Mouse (Mus musculus) brain, adult 2 months (tissue): ENCODE measurements around the gene Myh6.
"Not testable (repeated sequence)": the region's sequence is repeated elsewhere in the genome, so short reads cannot be mapped to it uniquely, and the experiment has no call there.

Source experiments
- DNase-seq: peaks from one replicate; pipeline ENCODE4 v3.0.0; 2011; ENCODE audit warnings: low read depth, low spot score

Gene Myh6

GRCm38 (mm10) chr14:54994869-54995186 lies 28.1 kb upstream of the Myh6 start:
- no peak for DNase-seq

- peak; percentile 36 for DNase-seq
These were observed 27.6 kb upstream of the Myh6 start, which contains the start of gene Myh7 for GRCm38 (mm10) chr14:54994136-54994868. Gene Myh7, minus strand, starts transcription at chr14:54994626.

- DNase-seq = no peak
These were observed 26.9 kb upstream of the Myh6 start for GRCm38 (mm10) chr14:54993636-54994035.

- no peak for DNase-seq
These were observed 25.5 kb upstream of the Myh6 start for GRCm38 (mm10) chr14:54992196-54992595.

GRCm38 (mm10) chr14:54989886-54990441 lies 23.2 kb upstream of the Myh6 start:
- peak; percentile 87 for DNase-seq

- DNase-seq = no peak
These were observed 22.2 kb upstream of the Myh6 start for GRCm38 (mm10) chr14:54988882-54989281.

DNA sequence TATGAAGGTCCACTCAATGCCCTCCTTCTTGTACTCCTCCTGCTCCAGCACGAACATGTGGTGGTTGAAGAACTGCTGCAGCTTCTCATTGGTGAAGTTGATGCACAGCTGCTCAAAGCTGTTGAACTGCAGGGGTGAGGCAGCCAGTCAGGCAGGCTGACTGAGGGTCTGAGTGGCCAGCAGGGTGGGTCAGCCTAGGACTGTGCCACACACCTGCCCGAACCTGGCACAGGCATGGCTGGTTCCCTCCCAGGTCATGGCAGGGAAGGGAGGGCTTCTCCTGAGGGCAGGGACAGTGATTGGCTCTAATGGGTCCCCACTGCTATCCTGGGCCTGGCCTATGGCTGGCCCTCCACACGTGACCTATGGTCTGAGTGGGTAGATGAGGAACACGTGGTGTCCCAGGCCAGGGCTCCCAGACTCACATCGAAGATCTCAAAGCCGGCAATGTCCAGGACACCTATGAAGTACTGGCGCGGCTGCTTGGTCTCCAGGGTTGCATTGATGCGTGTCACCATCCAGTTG lies 21.7 kb upstream of the Myh6 start:
- DNase-seq = not testable (repeated sequence)

DNA sequence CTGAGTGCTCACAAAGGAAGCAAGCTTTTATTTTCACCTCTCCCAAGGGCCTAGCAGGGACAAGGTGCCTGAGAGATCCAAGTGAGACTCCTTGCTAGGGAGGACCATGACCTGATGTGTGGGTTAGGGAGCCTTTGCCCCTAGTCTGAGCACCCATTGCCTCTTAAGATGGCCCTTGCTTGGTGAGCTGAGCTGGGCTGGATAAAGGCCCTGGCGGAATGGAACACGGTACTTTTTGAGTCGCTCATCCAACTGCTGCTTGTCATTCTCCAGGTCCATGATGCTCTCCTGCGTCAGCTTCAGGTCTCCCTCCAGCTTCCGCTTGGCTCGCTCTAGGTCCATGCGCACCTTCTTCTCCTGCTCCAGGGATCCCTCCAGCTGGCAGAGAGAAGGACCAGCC lies 15.2 kb upstream of the Myh6 start:
- DNase-seq = no peak

GRCm38 (mm10) chr14:54978664-54979063 lies 11.9 kb upstream of the Myh6 start:
- DNase-seq = no peak

- DNase-seq = no peak
These were observed 9.9 kb upstream of the Myh6 start, which contains the start of gene Gm17428 for GRCm38 (mm10) chr14:54976633-54977032. Gene Gm17428, plus strand, starts transcription at chr14:54976933.

DNA sequence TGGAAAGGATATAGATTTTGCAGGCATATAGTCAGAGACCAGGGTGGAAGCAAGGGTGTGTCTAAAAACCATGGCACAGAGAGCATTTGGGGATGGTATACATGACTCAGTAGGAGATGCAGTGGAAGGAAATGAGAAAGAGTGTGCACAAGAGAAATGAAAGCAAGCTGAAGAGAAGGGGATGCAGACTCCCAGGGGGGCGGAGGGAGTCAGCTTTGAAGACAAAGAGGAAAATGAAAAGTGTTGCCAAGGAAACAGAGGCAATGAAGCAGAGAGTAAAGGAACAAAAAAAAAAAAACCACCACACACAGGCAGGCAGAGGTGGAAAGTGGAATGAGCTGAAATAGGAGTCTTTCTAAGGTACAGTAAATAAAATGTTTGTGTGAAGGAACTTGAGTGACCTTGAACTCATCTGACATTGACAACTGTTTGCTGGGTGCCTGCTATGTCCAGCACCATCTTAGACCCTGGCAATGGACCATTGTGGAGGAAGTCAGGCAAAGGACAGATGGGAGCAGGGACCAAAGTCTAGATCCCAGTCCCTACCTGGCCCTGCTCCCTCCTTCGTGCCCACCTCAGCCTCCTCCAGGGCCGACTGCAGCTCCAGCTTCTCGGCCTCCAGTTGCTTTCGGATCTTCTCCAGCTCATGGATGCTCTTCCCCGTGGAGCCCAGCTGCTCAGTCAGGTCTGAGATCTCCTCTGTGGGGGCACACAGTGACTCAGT lies 7.5 kb upstream of the Myh6 start:
- DNase-seq = peak; percentile 82

DNA sequence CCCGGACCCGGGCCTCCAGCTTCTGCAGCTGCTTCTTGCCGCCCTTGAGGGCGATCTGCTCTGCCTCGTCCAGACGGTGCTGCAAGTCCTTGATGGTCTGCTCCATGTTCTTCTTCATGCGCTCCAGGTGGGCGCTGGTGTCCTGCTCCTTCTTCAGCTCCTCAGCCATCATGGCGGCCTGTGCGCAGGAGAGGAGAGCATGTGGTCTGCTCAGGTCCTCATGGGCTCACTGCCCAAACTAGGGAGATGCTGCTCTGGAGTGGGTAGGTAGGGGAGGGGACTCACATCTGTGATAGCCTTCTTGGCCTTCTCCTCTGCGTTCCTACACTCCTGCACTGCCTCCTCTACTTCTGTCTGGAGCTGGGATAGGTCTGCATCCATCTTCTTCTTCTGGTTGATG lies 6.1 kb upstream of the Myh6 start:
- not testable (repeated sequence) for DNase-seq

DNA sequence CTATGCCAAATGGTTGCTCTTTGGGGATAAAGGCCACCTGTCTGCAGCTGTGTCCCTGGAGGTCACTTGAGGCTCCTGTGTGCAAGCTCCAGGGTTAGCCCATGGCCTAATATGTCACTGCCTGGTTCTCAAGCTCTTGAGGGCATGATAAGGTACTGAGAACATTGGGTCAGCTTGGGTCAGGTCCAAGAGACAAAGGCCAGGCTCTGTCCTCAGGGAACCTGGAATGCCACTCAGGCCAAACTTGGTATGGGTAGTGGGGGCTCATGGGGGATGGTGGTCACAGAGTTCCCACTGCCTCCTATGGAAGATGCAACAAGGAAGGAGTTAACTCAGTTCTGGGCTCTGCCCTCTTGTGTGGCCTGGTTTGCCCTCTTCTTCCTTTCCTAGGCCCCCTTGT lies 1.6 kb upstream of the Myh6 start:
- no peak for DNase-seq

DNA sequence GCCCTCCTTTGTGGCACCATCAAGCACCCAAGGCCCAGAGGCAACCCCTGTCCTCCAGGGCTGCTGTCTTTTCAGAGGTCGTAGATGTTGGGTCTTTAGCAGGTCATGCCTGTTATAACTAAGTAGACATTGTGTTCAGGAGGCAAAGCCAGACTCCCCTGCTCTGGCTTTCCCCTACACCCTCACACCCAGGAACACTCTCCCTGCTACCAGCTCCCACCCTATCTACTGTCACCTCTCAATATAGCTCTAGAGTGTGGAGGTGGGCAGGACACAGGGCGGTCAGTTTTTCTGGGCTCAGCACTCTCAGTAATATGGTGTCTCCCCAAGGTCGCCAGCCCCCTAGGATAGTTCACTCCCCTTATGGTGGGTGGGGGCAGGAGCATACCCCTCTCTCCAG lies 1.1 kb upstream of the Myh6 start:
- no peak for DNase-seq

GRCm38 (mm10) chr14:54965631-54966030 lies 1.1 kb downstream of the Myh6 start:
- no peak for DNase-seq

GRCm38 (mm10) chr14:54965044-54965443 lies 1.7 kb downstream of the Myh6 start:
- no peak for DNase-seq

DNA sequence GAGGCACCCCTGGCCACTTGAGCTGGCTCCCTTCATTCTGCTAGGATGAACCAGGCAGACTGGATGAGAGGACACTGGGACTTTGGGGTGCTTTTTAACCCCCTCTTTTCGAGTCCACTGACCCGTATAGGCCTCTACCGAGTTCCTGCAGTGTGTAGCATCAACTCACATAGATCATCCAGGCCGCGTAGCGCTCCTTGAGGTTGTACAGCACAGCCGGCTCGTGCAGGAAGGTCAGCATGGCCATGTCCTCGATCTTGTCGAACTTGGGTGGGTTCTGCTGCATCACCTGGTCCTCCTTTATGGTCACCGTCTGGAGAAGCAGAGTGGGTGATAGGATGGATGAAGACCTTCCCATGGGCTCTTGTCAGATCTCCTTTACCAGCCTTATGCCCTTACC lies 3.0 kb downstream of the Myh6 start:
- DNase-seq = no peak

DNA sequence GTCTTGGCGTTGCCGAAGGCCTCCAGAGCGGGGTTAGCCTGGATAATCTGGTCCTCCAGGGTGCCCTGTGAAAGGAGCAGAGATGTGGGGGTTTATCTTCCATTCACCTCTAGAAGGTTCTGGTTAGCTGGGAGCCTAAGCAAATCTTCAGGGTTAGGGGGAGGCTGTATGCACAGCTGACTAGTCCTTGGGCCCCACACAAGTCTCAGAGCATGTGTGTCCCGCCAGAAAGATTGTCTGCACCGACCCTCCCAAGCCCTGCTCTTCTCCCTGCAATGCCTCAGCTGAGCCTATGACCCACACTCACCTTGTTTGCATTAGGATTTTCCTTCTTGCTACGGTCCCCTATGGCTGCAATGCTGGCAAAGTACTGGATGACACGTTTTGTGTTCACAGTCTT lies 4.0 kb downstream of the Myh6 start:
- no peak for DNase-seq

DNA sequence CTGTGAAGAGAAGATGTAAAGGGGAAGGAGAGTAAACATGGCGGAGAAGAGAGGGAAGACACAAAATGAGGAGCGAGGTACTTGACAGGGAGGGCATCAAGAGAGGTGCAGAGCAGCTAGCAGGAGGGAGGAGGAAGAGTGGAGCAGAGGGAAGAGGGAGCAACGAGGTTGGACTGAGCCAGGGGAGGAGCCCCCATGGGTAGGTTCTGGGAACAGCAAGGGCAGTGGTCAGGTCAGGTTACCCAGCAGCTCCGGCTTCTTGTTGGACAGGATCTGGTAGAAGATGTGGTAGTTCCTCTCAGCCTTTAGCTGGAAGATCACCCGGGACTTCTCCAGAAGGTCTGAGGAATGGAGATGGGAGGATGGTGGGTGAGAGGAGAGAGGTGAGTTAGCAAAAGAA lies 5.2 kb downstream of the Myh6 start:
- no peak for DNase-seq

DNA sequence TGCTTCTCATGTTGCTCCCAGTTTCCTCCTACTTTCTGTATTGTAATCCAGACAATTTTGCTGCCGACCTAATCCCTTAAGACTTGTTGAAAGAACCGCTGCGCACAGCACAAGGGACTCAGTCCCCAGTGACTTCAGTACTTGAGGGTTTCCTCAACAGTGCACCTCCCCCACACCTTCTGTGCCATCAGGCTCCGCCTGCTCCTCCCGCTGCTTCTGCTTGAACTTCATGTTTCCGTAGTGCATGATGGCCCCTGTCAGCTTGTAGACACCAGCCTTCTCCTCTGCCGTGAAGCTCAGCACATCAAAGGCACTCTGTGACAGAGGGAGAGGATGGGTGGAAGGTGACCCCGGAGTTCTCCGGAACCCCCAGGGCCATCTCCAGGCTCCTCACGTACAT lies 6.0 kb downstream of the Myh6 start:
- peak; percentile 50 for DNase-seq

GRCm38 (mm10) chr14:54959853-54960613 lies 6.7 kb downstream of the Myh6 start:
- DNase-seq = not testable (repeated sequence)

GRCm38 (mm10) chr14:54959197-54959596 lies 7.5 kb downstream of the Myh6 start:
- DNase-seq = no peak
